Mouse (Mus musculus): ENCODE data around the gene Stra6.

DNA sequence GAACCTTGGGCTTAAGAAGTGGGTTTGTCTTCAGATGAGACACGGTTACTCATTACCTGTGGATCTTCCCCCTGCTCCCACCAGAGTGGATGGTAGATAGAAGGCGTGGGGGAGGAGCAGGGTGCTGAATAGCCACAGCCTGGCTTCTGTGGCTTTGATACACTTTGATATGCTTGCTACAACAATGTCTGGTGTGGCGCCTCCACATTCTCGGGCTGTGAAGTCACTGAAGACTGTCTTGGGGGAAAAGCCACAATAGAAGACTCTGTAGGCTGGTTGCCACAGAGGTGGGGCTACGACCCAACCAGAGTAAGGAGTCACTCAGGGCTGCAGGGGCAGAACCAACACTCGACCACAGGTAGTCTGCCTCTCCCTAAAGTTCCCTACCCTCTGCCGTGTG lies 68.1 kb downstream of the Stra6 start:
- TF ChIP-seq CTCF (IDR thresholded peaks at IDR 0.05; ENCODE audit: extremely low read depth, insufficient read depth, insufficient read length, insufficient replicate concordance) (no peak), POLR2A (IDR thresholded peaks at IDR 0.05; ENCODE audit: low read depth, low read length) (no peak)

Data from spleen, adult 2 months (tissue).